Mouse (Mus musculus) heart, postnatal 0 days (tissue): ENCODE results near the gene Gm11555.
"Not testable (repeated sequence)": the region's sequence is repeated elsewhere in the genome, so short reads cannot be mapped to it uniquely, and the experiment has no call there.

Source experiments
- CTCF ChIP-seq: IDR thresholded peaks from 2 replicates; pipeline ENCODE4 v1.5.1; 2016; ENCODE audit warnings: antibody characterized with exemption, control low read depth, low read depth
- EP300 ChIP-seq: IDR thresholded peaks from 2 replicates; pipeline ENCODE4 v1.6.1; 2016; ENCODE audit warnings: antibody characterized with exemption, low read depth

- TF ChIP-seq CTCF, EP300: not testable (repeated sequence)
These were observed 46.8 kb downstream of the Gm11555 start, which contains the start of gene Gm11938 for GRCm38 (mm10) chr11:99603208-99603607.
